Mouse (Mus musculus) MEL (cell line): Measurements from ENCODE around the gene Tmem178b. TPM values are rescaled to one million over a fixed set of nuclear protein-coding genes. Genes with fewer than 3 reads are reported as not detected.

Experiments
- DNase-seq: peaks from one replicate; pipeline ENCODE4 v3.0.0; 2011; ENCODE audit warnings: low read depth, low spot score
- H3K27ac ChIP-seq: 2 replicates; pipeline ENCODE4 v1.5.1; 2012; ENCODE audit warnings: low read depth, mild to moderate bottlenecking, control low read depth, low read length, moderate library complexity; ENCODE audit not compliant: control insufficient read depth
- H3K27me3 ChIP-seq, 2 experiments: fragments of 150-350 bp in 1 of 2; sonication (generic) in 1 of 2; 2 replicates each; pipeline ENCODE4 v1.6.1; 2012; ENCODE audit warnings: low read length in 2 of 2, mild to moderate bottlenecking in 2 of 2, improper control_type of control experiment in 1 of 2, moderate library complexity in 1 of 2; ENCODE audit not compliant: insufficient read depth in 2 of 2, control insufficient read depth in 1 of 2
- H3K36me3 ChIP-seq, 2 experiments: 2 replicates each; pipeline ENCODE4 v1.6.1; 2012 to 2014; ENCODE audit warnings: low read length in 2 of 2, improper control_type of control experiment in 1 of 2, inconsistent platforms in 1 of 2, mild to moderate bottlenecking in 1 of 2; ENCODE audit not compliant: insufficient read depth in 2 of 2, control insufficient read depth in 1 of 2
- H3K4me1 ChIP-seq, 2 experiments: fragments of 150-350 bp in 1 of 2; sonication (generic) in 1 of 2; 2 replicates each; pipeline ENCODE4 v1.6.1; 2012; ENCODE audit warnings: low read length in 2 of 2, improper control_type of control experiment in 1 of 2, mild to moderate bottlenecking in 1 of 2; ENCODE audit not compliant: insufficient read depth in 2 of 2, control insufficient read depth in 1 of 2
- H3K4me3 ChIP-seq, 2 experiments: fragments of 150-350 bp in 1 of 2; sonication (generic) in 1 of 2; 2 replicates each; pipeline ENCODE4 v1.5.1; 2012; ENCODE audit warnings: low read depth in 2 of 2, low read length in 2 of 2, mild to moderate bottlenecking in 2 of 2, moderate library complexity in 2 of 2, control low read depth in 1 of 2, improper control_type of control experiment in 1 of 2; ENCODE audit not compliant: control insufficient read depth in 1 of 2, insufficient read depth in 1 of 2
- H3K79me2 ChIP-seq: 2 replicates; pipeline ENCODE4 v1.6.1; 2012; ENCODE audit warnings: mild to moderate bottlenecking, low read length, moderate library complexity; ENCODE audit not compliant: control insufficient read depth, poor library complexity, insufficient read depth
- H3K9ac ChIP-seq: 2 replicates; pipeline ENCODE4 v1.6.1; 2012; ENCODE audit warnings: low read depth, mild to moderate bottlenecking, control low read depth, low read length, moderate library complexity; ENCODE audit not compliant: control insufficient read depth, poor library complexity, severe bottlenecking
- H3K9me3 ChIP-seq: fragments of 150-350 bp; sonication (generic); replicated peaks from 2 replicates; pipeline ENCODE4 v1.6.1; 2012; ENCODE audit warnings: mild to moderate bottlenecking, low read length, improper control_type of control experiment, moderate library complexity; ENCODE audit not compliant: insufficient read depth
- CHD1 ChIP-seq: IDR thresholded peaks from 2 replicates; pipeline ENCODE4 v1.6.1; 2012; ENCODE audit warnings: low read depth, mild to moderate bottlenecking, inconsistent platforms, low read length, improper control_type of control experiment
- CTCF ChIP-seq, 3 experiments: IDR thresholded peaks in 2 of 3; conservative IDR thresholded peaks in 1 of 3; 2 replicates each; pipeline ENCODE4 v1.5.1; 2011 to 2012; ENCODE audit warnings: low read length in 3 of 3, low read depth in 2 of 3, mild to moderate bottlenecking in 2 of 3, improper control_type of control experiment in 1 of 3, inconsistent platforms in 1 of 3, mixed read lengths in 1 of 3, moderate library complexity in 1 of 3; ENCODE audit not compliant: control insufficient read depth in 1 of 3, insufficient read depth in 1 of 3, poor library complexity in 1 of 3, severe bottlenecking in 1 of 3
- ELF1 ChIP-seq: IDR thresholded peaks from 2 replicates; pipeline ENCODE4 v1.6.1; 2014; ENCODE audit warnings: low read depth, mild to moderate bottlenecking, inconsistent platforms, low read length, improper control_type of control experiment, moderate library complexity
- KAT2A ChIP-seq: conservative IDR thresholded peaks from 2 replicates; pipeline ENCODE4 v1.6.1; 2012; ENCODE audit warnings: low read depth, low read length, improper control_type of control experiment, inconsistent platforms
- MAFK ChIP-seq: IDR thresholded peaks from 2 replicates; pipeline ENCODE4 v1.6.1; 2011; ENCODE audit warnings: low read depth, mild to moderate bottlenecking, low read length, improper control_type of control experiment, borderline replicate concordance
- MAX ChIP-seq: IDR thresholded peaks from 2 replicates; pipeline ENCODE4 v1.6.1; 2011; ENCODE audit warnings: low read length, improper control_type of control experiment
- MAZ ChIP-seq: IDR thresholded peaks from 2 replicates; pipeline ENCODE4 v1.6.1; 2012; ENCODE audit warnings: low read depth, mild to moderate bottlenecking, inconsistent platforms, low read length, improper control_type of control experiment
- MXI1 ChIP-seq: IDR thresholded peaks from 2 replicates; pipeline ENCODE4 v1.6.1; 2011; ENCODE audit warnings: mild to moderate bottlenecking, low read depth, low read length, improper control_type of control experiment
- MYB ChIP-seq: IDR thresholded peaks from 2 replicates; pipeline ENCODE4 v1.6.1; 2011; ENCODE audit warnings: mild to moderate bottlenecking, low read depth, low read length, improper control_type of control experiment
- NELFE ChIP-seq: IDR thresholded peaks from 2 replicates; pipeline ENCODE4 v1.6.1; 2011; ENCODE audit warnings: low read depth, low read length, improper control_type of control experiment
- NRF1 ChIP-seq: IDR thresholded peaks from 2 replicates; pipeline ENCODE4 v1.6.1; 2014; ENCODE audit warnings: low read depth, mild to moderate bottlenecking, inconsistent platforms, low read length, improper control_type of control experiment, moderate library complexity; ENCODE audit not compliant: poor library complexity, insufficient read depth, severe bottlenecking
- POLR2A ChIP-seq, 2 experiments: IDR thresholded peaks; 2 replicates each; pipeline ENCODE4 v1.6.1; 2011 to 2012; ENCODE audit warnings: low read length in 2 of 2, mild to moderate bottlenecking in 2 of 2, control low read depth in 1 of 2, improper control_type of control experiment in 1 of 2, low read depth in 1 of 2, moderate library complexity in 1 of 2; ENCODE audit not compliant: control insufficient read depth in 1 of 2, insufficient read depth in 1 of 2, poor library complexity in 1 of 2
- POLR2AphosphoS2 ChIP-seq: IDR thresholded peaks from 2 replicates; pipeline ENCODE4 v1.6.1; 2011; ENCODE audit warnings: low read length, improper control_type of control experiment
- RAD21 ChIP-seq: IDR thresholded peaks from 2 replicates; pipeline ENCODE4 v1.6.1; 2011; ENCODE audit warnings: mild to moderate bottlenecking, low read depth, low read length, improper control_type of control experiment
- TAL1 ChIP-seq: IDR thresholded peaks from 2 replicates; pipeline ENCODE4 v1.6.1; 2012; ENCODE audit warnings: mild to moderate bottlenecking, inconsistent platforms, low read length, moderate library complexity, mixed read lengths
- TCF12 ChIP-seq: IDR thresholded peaks from 2 replicates; pipeline ENCODE4 v1.6.1; 2014; ENCODE audit warnings: low read depth, mild to moderate bottlenecking, inconsistent platforms, low read length, improper control_type of control experiment, moderate library complexity
- UBTF ChIP-seq: IDR thresholded peaks from 2 replicates; pipeline ENCODE4 v1.6.1; 2012; ENCODE audit warnings: low read depth, mild to moderate bottlenecking, inconsistent platforms, low read length, improper control_type of control experiment, moderate library complexity, borderline replicate concordance; ENCODE audit not compliant: insufficient read depth
- USF1 ChIP-seq: IDR thresholded peaks from 2 replicates; pipeline ENCODE4 v1.6.1; 2014; ENCODE audit warnings: low read depth, mild to moderate bottlenecking, inconsistent platforms, low read length, improper control_type of control experiment, moderate library complexity
- USF2 ChIP-seq, 2 experiments: IDR thresholded peaks; 2 replicates each; pipeline ENCODE4 v1.6.1; 2011 to 2012; ENCODE audit warnings: improper control_type of control experiment in 2 of 2, low read length in 2 of 2, borderline replicate concordance in 1 of 2, inconsistent platforms in 1 of 2, low read depth in 1 of 2, mild to moderate bottlenecking in 1 of 2; ENCODE audit not compliant: insufficient read depth in 1 of 2
- ZMIZ1 ChIP-seq: IDR thresholded peaks from 2 replicates; pipeline ENCODE4 v1.6.1; 2012; ENCODE audit warnings: low read depth, mild to moderate bottlenecking, inconsistent platforms, low read length, improper control_type of control experiment, moderate library complexity
- polyA plus RNA-seq, 2 experiments: library from polyadenylated mRNA; stranded (reverse) in 1 of 2; unstranded in 1 of 2; fragments of >175 nt in 1 of 2; fragments of >200 nt in 1 of 2; gene quantifications; 2 replicates each; pipeline versions ENCODE4 v1.2.1 to v1.2.4; 2012; ENCODE audit warnings: low replicate concordance in 2 of 2, low read depth in 1 of 2; ENCODE audit not compliant: insufficient read length in 2 of 2, insufficient read depth in 1 of 2, missing spikeins in 1 of 2
- total RNA-seq: library from RNA; depleted of rRNA; stranded (reverse); fragments of 300-350 nt; gene quantifications from 2 replicates; pipeline ENCODE4 v1.2.3, GENCODE M21; 2012

Tmem178b gene
- total and polyA plus RNA-seq, 3 experiments, result not detected

DNA sequence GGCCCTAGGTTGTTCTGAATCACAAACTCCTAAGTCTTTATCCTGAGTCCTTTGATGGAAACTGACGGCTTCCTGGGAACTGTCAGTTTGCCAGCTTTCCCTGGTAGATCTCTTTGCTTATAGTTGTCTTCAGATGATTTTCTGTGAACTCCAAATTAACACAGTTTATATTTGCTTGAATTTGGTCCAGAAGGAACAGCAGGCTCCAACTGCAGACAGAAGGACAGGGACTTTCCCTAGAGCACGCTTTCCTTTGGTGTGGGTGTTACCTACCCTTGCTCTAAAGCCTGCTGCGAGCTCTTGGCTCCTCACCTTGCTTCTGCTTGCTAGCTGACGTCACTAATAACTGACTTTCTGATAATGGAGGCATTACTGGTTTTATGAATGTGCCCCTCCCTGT, 105.9 kb downstream of the Tmem178b start:
- Histone ChIP-seq H3K27me3 (no peaks in the 10 kb centered on the region), H3K9ac (no peak overlapping the region), H3K4me3 (no peak overlapping the region), H3K27ac (no peak overlapping the region), H3K36me3 (no peaks in the 10 kb centered on the region), H3K9me3 (no peaks in the 10 kb centered on the region), H3K79me2 (no peaks in the 10 kb centered on the region), H3K4me1 (no peaks in the 10 kb centered on the region)
- DNase-seq, result no peak
- no peak for TF ChIP-seq MAZ
- no peak for TF ChIP-seq ZMIZ1
- no peak for TF ChIP-seq NELFE
- TF ChIP-seq KAT2A, result no peak
- no peak for TF ChIP-seq MXI1
- TF ChIP-seq POLR2AphosphoS2, result no peak
- TF ChIP-seq ELF1, result no peak
- TF ChIP-seq MAFK, result no peak
- TF ChIP-seq NRF1, result no peak
- TF ChIP-seq CHD1, result no peak
- no peak for TF ChIP-seq UBTF
- TF ChIP-seq CTCF (IDR thresholded peaks at IDR 0.05 in 2 of 3, conservative IDR thresholded peaks at IDR 0.05 in 1 of 3; ENCODE audit: control insufficient read depth in 1 of 3, insufficient read depth in 1 of 3, low read depth in 2 of 3, low read length in 3 of 3, poor library complexity in 1 of 3, severe bottlenecking in 1 of 3), result no peak
- TF ChIP-seq USF2 (IDR thresholded peaks at IDR 0.05; ENCODE audit: borderline replicate concordance in 1 of 2, insufficient read depth in 1 of 2, low read depth in 1 of 2, low read length in 2 of 2), result no peak
- TF ChIP-seq MAX, result no peak

DNA sequence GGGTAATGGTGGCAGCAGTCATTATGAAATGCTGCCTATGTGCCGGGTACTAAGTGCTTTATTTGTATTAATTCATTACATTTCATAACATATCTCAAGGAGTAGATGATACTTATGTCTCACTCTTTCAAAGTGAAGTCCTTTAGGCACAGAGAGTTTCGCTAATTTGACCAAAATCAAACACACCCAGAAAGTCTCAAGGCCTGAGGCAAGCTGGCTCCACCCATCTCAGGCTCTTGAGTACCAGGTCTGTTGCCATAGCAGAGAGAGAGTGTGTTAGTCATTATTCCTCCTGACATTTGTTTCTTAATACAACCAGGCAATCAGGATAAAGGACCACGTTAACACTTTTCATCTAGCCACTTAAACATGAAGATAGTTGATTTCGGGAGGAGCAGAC, 117.7 kb downstream of the Tmem178b start:
- H3K79me2 ChIP-seq, result no peaks in the 10 kb centered on the region
- no peak for DNase-seq
- no peaks in the 10 kb centered on the region for H3K9me3 ChIP-seq
- H3K27me3 ChIP-seq, result no peaks in the 10 kb centered on the region
- H3K9ac ChIP-seq, result no peak overlapping the region
- no peak overlapping the region for H3K27ac ChIP-seq
- H3K36me3 ChIP-seq, result no peaks in the 10 kb centered on the region
- TF ChIP-seq MYB (no peak), MAFK (no peak), TCF12 (no peak), USF2 (IDR thresholded peaks at IDR 0.05; ENCODE audit: borderline replicate concordance in 1 of 2, insufficient read depth in 1 of 2, low read depth in 1 of 2, low read length in 2 of 2) (no peak), NELFE (no peak), POLR2A (IDR thresholded peaks at IDR 0.05; ENCODE audit: control insufficient read depth in 1 of 2, insufficient read depth in 1 of 2, low read depth in 1 of 2, low read length in 2 of 2, poor library complexity in 1 of 2) (no peak), TAL1 (no peak), USF1 (no peak), RAD21 (no peak), CHD1 (no peak)
- H3K4me1 ChIP-seq, result no peaks in the 10 kb centered on the region
- no peak overlapping the region for H3K4me3 ChIP-seq
